In the genomic region with DNA sequence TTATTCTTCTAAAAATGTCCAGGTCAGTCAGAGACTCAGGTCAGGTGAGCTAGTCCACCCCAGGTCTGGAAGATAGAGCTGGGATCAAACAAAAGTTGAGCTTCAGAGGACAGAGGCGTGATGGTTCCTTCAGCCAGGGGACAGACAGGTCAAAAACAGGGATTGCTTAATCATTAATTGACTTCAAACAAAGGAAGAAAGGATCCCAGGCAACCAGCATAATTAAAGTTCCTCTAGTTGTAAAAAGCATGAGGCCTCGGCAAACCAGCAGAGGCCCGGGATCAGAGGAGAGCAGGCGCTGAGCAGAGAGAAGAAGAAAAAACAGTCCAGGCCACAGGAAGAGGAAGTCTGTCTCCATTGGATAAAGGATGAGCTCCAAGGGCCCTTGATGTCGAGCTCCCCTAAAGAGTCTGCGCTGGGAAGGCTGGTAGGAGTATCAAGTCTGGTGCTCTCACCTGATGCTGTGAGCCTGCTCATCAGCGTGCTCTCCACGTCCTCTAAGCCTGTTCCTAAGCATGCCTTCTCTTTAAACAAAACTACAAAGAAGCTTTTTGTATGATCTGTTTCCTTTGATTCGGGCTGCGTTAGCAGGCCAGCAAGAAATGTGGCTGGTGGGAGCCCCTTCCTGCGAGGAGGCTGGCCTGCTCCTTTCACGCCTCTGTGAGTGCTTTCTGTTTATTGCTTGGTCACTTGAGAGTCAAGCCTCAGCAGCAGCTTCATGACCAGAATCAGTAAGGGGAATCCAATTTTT, we compare ENCODE assay signal across 11 mouse cellular contexts. TPM values are rescaled to one million over a fixed set of nuclear protein-coding genes. Genes with fewer than 3 reads are reported as not detected.
DNase-seq lines count a peak whose midpoint lies in the region; ATAC-seq lines count a peak whose summit lies in the region.
"Had no signal": no experiment of that assay in that cellular context is flagged by ENCODE, and none has a peak within 500 bp of the region (broad histone marks: within the 10 kb centered on the region; RNA-seq: fewer than 3 reads in every experiment).

No protein-coding gene starts in this region.

- H3K9ac ChIP-seq in intestine, embryonic 15.5 days = 0 out of 2 replicates have a peak overlapping the region, but pooled peaks have one; percentile 4
- no peak overlapping the region for H3K9ac ChIP-seq in midbrain, embryonic 12.5 days (replicated peaks)
- H3K9ac ChIP-seq: heart, embryonic 15.5 days had no signal

- peak overlapping the region; percentile 35 for H3K4me2 ChIP-seq in intestine, embryonic 15.5 days (replicated peaks)
- no peak overlapping the region for H3K4me2 ChIP-seq in midbrain, embryonic 12.5 days (replicated peaks)
- H3K4me2 ChIP-seq: heart, embryonic 15.5 days had no signal

- H3K27ac ChIP-seq in intestine, embryonic 15.5 days = peak overlapping the region; percentile 80
- H3K27ac ChIP-seq in midbrain, embryonic 12.5 days (replicated peaks) = peak overlapping the region; percentile 35; the same call in 1 of the 2 replicates
- H3K27ac ChIP-seq: heart, embryonic 15.5 days had no signal

- WGBS in intestine, embryonic 15.5 days = 17% methylated on average over 12 of the region's 12 CpGs
- WGBS in midbrain, embryonic 12.5 days = 11% methylated on average over 12 of the region's 12 CpGs

- H3K4me1 ChIP-seq in intestine, embryonic 15.5 days (replicated peaks) = 0 out of 2 replicates have a peak, but pooled peaks cover 3% of the 10 kb centered on the region
- peaks cover 22% of the 10 kb centered on the region for H3K4me1 ChIP-seq in midbrain, embryonic 12.5 days

- peak; percentile 73 for ATAC-seq in intestine, embryonic 15.5 days
- ATAC-seq in midbrain, embryonic 12.5 days (ENCODE audit: low FRiP score, low read depth) = peak; percentile 69
- ATAC-seq: Patski had no signal

- H3K4me3 ChIP-seq in intestine, embryonic 15.5 days (replicated peaks) = no peak overlapping the region
- H3K4me3 ChIP-seq in midbrain, embryonic 12.5 days = no peak overlapping the region
- H3K4me3 ChIP-seq: heart, embryonic 15.5 days; megakaryocyte, embryonic 14.5 days had no signal

- no peaks in the 10 kb centered on the region for H3K36me3 ChIP-seq in intestine, embryonic 15.5 days
- no peaks in the 10 kb centered on the region for H3K36me3 ChIP-seq in midbrain, embryonic 12.5 days
- H3K36me3 ChIP-seq: heart, embryonic 15.5 days had no signal

- peak; percentile 21 for DNase-seq in CD4-positive helper T cell, adult 2 months (ENCODE audit: low read depth, low spot score)
- peak; percentile 24 for DNase-seq in embryo, embryonic 10.5 days (ENCODE audit: low spot score)
- no peak for DNase-seq in gastrocnemius, adult 8-10 months (ENCODE audit: low spot score in 2 of 2)
- no peak for DNase-seq in heart, adult 9 months (ENCODE audit: low spot score in 2 of 2)
- no peak for DNase-seq in lung, adult 18-20 months
- no peak for DNase-seq in spleen, postnatal 10 days (ENCODE audit: low spot score in 2 of 2)

- H3K27me3 ChIP-seq in intestine, embryonic 15.5 days (replicated peaks) = no peaks in the 10 kb centered on the region
- H3K27me3 ChIP-seq in midbrain, embryonic 12.5 days = no peaks in the 10 kb centered on the region
- H3K27me3 ChIP-seq: heart, embryonic 15.5 days; megakaryocyte, embryonic 14.5 days; Patski had no signal

- H3K9me3 ChIP-seq in intestine, embryonic 15.5 days = no peaks in the 10 kb centered on the region
- no peaks in the 10 kb centered on the region for H3K9me3 ChIP-seq in midbrain, embryonic 12.5 days
- H3K9me3 ChIP-seq: heart, embryonic 15.5 days; megakaryocyte, embryonic 14.5 days had no signal

RNA-seq across cellular contexts. Expression of gene Gm47985, which starts 14.9 kb away (rescaled TPM):
- not detected in 2 replicates for polyA plus RNA-seq in intestine, embryonic 15.5 days (2015; fragmentation: Nextera tagmentation; extraction: Ambion mirVana)
- 0.97 and 1.1 TPM in 2 replicates for polyA plus RNA-seq in midbrain, embryonic 12.5 days (2016; fragmentation: Nextera tagmentation; extraction: Ambion mirVana)
- total RNA-seq in gastrocnemius, adult 8-10 months (2022) = under 1 TPM in 2 of 4 experiments, not detected in 2; 0.16 to 0.22 TPM
- polyA plus RNA-seq: Patski had no signal

RNA-seq across cellular contexts. Expression of gene Gm8947, which starts 24.7 kb away (rescaled TPM):
- 0.18 and 0.24 TPM in 2 replicates for polyA plus RNA-seq in intestine, embryonic 15.5 days (2015; fragmentation: Nextera tagmentation; extraction: Ambion mirVana)
- not detected in 2 replicates for polyA plus RNA-seq in midbrain, embryonic 12.5 days (2016; fragmentation: Nextera tagmentation; extraction: Ambion mirVana)
- total RNA-seq in gastrocnemius, adult 8-10 months (2022) = under 1 TPM in 1 of 4 experiments, not detected in 3; 0.24 TPM
- polyA plus RNA-seq: heart, embryonic 15.5 days; Patski had no signal

RNA-seq across cellular contexts. Expression of gene Gm47995, which starts 30.8 kb away (rescaled TPM):
- not detected in 2 replicates for polyA plus RNA-seq in intestine, embryonic 15.5 days (2015; fragmentation: Nextera tagmentation; extraction: Ambion mirVana)
- not detected in 2 replicates for polyA plus RNA-seq in midbrain, embryonic 12.5 days (2016; fragmentation: Nextera tagmentation; extraction: Ambion mirVana)
- total RNA-seq in gastrocnemius, adult 8-10 months (2022) = not detected
- polyA plus RNA-seq: heart, embryonic 15.5 days; Patski had no signal

RNA-seq across cellular contexts. Expression of gene 3110040M04Rik, which starts 36.4 kb away (rescaled TPM):
- polyA plus RNA-seq in intestine, embryonic 15.5 days (2015; fragmentation: Nextera tagmentation; extraction: Ambion mirVana) = 0.24 TPM in 1 of 2 replicates, not detected in the other
- polyA plus RNA-seq in midbrain, embryonic 12.5 days (2016; fragmentation: Nextera tagmentation; extraction: Ambion mirVana) = not detected in 2 replicates
- not detected for total RNA-seq in gastrocnemius, adult 8-10 months (2022)
- polyA plus RNA-seq: heart, embryonic 15.5 days; Patski had no signal

RNA-seq across cellular contexts. Expression of gene Gm47996, which starts 42.5 kb away (rescaled TPM):
- not detected in 2 replicates for polyA plus RNA-seq in intestine, embryonic 15.5 days (2015; fragmentation: Nextera tagmentation; extraction: Ambion mirVana)
- polyA plus RNA-seq in midbrain, embryonic 12.5 days (2016; fragmentation: Nextera tagmentation; extraction: Ambion mirVana) = 0.34 TPM in 1 of 2 replicates, not detected in the other
- under 1 TPM in 1 of 4 experiments, not detected in 3; 0.36 TPM for total RNA-seq in gastrocnemius, adult 8-10 months (2022)
- polyA plus RNA-seq: heart, embryonic 15.5 days; Patski had no signal

Comparison
In these comparisons a context has a peak if more than half of its experiments do, and no peak if none do; other contexts are left out.
1. DNase-seq: peak in CD4-positive helper T cell, adult 2 months (single experiment) and embryo, embryonic 10.5 days (single experiment); none in gastrocnemius, adult 8-10 months (0 of 2), heart, adult 9 months (0 of 2), lung, adult 18-20 months (0 of 2) and spleen, postnatal 10 days (0 of 2).